Mouse (Mus musculus): ENCODE data around the gene Ttc23l. TPM values are rescaled to one million over a fixed set of nuclear protein-coding genes. Genes with fewer than 3 reads are reported as not detected.
"Not testable (repeated sequence)": the region's sequence is repeated elsewhere in the genome, so short reads cannot be mapped to it uniquely, and the experiment has no call there.

Ttc23l gene
- total RNA-seq, 1 experiment from 2014 or later: not detected

DNA sequence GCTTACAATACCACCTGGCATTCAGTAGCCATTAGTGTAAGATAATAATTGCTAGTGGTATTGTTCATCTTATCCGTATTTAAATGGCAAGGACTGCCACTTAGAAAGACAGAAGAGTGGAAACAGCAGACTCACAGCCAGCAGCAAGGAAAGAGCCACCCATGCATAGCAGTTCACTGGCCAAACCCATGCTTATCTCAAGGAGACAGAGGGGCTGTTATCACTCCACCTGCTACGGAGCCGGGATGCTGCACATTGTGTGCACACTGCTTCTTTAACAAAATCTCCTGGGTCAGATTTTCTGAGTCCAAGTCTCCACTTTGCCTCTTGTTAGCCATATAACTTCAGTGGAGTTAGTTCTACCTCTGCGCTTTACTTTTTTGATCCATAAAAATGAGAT lies 27.1 kb downstream of the Ttc23l start:
- ATAC-seq (replicated peaks; ENCODE audit: low read depth, poor library complexity, severe bottlenecking): peak; percentile 62

- no peak for ATAC-seq (replicated peaks; ENCODE audit: low read depth, poor library complexity, severe bottlenecking)
Observed at GRCm38 (mm10) chr15:10525896-10526295, 32.6 kb downstream of the Ttc23l start.

DNA sequence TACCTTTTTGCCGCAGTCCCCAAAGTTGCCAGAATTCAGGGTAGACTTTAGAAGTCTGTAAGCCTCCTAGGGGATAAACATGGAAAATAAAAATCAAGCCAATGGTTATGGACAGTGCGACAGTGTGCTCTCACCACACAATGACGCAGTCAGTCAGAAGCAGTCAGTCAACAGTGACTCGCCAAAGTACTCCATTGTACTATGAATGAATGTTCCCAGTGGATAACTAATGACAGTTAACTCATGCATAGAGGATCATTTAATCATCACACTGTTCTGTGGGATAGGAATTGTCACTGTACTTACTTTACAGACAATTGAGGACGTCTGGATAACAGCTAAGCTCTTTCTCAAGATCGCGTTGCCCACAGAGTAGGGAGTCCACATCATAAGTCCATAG lies 43.3 kb downstream of the Ttc23l start:
- no peak for ATAC-seq (replicated peaks; ENCODE audit: low read depth, poor library complexity, severe bottlenecking)

GRCm38 (mm10) chr15:10506099-10506498 lies 52.4 kb downstream of the Ttc23l start:
- no peak for ATAC-seq (replicated peaks; ENCODE audit: low read depth, poor library complexity, severe bottlenecking)

DNA sequence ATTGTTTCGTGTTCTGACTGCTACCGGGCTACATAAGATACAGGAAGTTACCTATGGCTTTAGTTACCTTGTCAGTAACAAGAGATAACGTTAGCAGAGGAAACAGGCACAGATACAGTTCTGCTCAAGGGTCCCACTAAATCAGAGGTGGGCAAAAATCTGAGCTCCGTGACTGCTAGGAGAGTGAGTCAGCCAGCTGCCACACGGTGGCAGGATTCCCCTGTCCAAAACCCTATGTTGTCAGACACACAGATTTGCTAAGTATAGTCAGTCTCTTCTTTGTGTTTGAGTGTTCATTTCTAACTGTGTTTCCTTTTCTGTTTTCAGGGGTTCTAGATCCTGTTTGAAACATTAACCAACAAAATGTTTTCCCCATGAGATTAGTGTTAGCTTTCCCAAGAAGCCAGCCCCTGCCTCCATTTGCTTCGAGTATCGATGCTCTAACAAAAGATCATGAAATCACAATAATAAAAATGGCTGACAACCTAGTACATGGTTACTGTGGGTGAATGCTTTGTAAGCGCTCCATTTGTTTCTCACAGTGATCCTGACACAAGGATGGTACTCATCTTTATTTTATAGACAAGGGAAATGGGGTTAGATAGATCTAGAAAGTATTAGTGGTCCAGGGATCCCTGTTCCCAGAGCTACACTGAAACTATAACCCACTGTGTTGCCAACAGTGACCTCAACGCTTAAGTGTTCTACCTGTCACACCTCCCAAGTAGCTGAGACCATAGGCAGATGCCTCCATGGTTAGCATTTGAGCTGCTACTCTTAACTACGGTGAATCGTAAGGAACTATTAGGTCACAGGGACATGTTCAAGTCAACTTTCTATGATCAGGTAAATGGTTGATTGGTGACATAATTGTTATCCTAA lies 57.4 kb downstream of the Ttc23l start:
- peak; percentile 78 for ATAC-seq (replicated peaks; ENCODE audit: low read depth, poor library complexity, severe bottlenecking)

GRCm38 (mm10) chr15:10500035-10500434 lies 58.4 kb downstream of the Ttc23l start:
- ATAC-seq (replicated peaks; ENCODE audit: low read depth, poor library complexity, severe bottlenecking): 0 out of 2 replicates have a peak, but pooled peaks have one; percentile 36

DNA sequence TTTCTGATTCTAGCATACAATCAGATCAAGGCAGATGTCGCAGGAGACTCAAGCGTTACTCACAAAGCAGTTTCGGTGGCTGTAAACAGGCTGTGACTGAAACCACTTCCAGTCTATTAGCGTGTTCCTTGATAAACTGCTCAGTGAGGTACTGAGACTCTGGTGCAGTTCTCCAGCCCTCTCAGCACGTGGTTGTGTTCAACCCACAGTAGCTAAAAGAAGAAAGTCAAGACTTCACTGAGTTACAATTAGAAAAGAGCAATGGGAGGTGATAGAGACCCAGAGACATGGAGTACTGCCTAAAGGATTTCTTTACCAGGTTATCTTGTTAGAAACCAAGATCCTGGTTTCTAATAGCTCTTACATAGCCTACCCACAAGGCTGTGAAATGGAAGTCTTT lies 58.9 kb downstream of the Ttc23l start:
- ATAC-seq (replicated peaks; ENCODE audit: low read depth, poor library complexity, severe bottlenecking): no peak

GRCm38 (mm10) chr15:10496696-10497095 lies 61.8 kb downstream of the Ttc23l start:
- not testable (repeated sequence) for ATAC-seq (replicated peaks; ENCODE audit: low read depth, poor library complexity, severe bottlenecking)

DNA sequence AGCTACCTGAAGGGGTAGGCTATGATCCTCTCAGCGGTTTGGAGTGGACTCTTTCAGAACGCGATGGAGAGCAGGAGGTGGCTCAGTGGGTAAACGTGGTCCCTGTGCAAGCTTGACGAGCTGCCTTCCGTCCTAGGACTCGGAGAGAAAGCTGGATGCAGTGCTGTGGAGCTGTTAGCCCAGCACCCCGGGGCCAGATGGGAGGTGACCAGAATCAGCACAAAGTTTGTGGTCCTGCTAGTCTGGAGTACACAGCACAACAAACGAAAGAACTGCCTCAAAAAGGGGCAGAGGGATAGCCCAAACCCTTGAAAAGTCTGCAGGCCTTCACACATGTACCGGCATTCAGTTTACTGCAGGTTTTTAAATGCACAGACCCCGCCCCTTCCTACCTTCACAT lies 62.5 kb downstream of the Ttc23l start:
- no peak for ATAC-seq (replicated peaks; ENCODE audit: low read depth, poor library complexity, severe bottlenecking)

DNA sequence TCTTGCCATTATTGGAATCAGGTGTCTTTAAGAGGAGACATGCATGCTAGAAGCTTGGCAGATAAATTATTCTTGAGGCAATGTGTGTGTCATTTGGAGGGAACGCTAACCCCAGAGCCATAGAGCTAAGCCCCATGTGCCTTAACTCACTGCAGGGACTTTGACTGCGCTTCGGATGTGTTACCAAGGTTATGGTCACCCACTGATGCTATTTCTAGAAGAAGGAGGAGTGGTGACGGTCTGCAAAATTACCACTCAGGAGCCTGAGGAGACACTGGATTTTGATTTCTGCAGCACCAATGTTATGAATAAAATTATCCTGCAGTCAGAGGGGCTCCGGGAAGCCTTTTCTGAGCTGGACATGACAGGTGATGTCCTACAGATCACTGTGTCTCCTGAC lies 68.4 kb downstream of the Ttc23l start:
- ATAC-seq (replicated peaks; ENCODE audit: low read depth, poor library complexity, severe bottlenecking): no peak

- no peak for ATAC-seq (replicated peaks; ENCODE audit: low read depth, poor library complexity, severe bottlenecking)
Observed at GRCm38 (mm10) chr15:10487246-10487645, 71.2 kb downstream of the Ttc23l start.

DNA sequence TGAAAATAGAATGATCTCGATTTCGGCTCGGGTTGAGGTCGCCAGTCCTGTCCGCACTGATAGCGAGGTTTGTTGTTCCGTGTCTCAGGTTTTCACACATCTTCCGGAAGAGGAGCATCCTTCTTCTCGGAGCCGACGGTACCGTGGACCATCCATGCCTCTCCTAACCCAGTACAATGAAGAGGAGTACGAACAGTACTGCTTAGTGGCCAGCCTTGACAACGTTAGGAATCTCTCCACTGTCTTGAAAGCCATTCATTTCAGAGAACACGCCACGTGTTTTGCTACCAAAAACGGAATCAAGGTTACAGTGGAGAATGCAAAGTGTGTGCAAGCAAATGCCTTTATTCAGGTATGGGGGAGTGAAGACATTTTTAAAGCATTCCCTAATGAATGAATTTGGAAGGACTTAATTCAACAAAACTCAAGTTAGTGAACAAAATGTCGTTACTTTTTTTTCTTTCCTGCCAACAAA lies 72.1 kb downstream of the Ttc23l start:
- peak; percentile 24 for ATAC-seq (replicated peaks; ENCODE audit: low read depth, poor library complexity, severe bottlenecking)

DNA sequence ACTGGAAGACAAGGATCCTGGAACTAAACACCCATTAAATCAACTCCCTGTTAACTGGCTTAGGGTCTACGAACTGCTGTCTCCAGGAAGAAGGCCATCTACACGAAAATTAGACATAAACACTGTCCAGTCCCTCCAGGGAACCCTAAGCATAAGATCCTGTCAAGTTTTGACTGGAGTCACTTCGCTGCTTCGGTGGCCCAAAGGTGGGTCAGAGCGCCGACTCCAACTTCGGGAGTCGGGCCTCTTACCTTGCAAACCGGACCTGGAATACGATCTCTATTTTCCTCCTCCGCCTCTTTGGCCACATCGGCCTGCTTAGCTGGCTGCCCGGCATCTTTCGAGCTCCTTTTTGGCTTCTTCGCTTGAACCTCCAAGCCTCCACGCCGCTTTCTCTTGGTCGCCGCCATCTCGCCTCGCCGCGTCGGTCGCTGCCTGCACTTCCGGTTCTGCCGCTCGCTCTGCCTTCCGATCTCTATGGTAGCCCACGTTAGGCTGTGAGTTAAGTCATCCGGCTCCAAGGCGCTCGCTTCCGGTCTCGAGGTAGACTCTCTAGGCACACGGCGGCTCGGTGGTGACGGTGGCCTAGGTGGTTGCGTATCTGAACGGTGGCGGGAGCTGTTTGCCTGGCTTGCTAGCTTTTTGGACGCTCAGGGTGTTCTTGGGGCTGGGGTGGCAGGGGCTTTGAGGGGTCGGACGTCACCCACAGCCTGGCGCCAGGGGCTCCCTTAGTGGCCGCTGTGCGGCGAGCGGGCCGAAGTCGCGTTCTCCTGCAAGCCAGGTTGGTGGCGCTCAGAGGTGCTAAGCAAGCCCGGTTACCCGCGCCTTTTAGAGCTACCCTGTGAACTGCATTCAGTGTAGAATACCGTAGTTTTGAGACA lies 72.7 kb downstream of the Ttc23l start, which contains the start of the genes Brix1 and Rad1:
Brix1 (minus strand) TSS at position 464 of the 881 bp plus-strand sequence.
Rad1 (plus strand) TSS at position 535 of the 881 bp plus-strand sequence.
- peak; percentile 99 for ATAC-seq (replicated peaks; ENCODE audit: low read depth, poor library complexity, severe bottlenecking)

DNA sequence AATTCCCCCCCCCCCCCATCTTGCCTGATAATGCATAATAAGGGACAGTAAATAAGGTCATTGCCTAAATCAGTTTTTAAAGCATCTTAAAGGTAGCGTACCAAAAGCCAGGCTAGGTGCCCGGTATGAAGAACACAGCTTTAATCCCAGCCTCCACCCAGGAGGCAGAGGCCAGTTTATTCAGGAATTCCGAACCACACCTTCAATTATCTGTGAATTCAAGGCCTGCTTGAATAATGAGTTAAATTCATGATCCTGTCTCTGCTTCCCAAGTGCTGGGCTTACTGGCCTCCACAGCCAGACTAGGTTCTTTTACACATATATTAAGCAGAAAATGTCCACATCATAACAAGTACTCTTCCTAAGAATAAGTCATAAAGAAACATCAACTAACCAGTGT lies 87.5 kb downstream of the Ttc23l start:
- no peak for ATAC-seq (replicated peaks; ENCODE audit: low read depth, poor library complexity, severe bottlenecking)

DNA sequence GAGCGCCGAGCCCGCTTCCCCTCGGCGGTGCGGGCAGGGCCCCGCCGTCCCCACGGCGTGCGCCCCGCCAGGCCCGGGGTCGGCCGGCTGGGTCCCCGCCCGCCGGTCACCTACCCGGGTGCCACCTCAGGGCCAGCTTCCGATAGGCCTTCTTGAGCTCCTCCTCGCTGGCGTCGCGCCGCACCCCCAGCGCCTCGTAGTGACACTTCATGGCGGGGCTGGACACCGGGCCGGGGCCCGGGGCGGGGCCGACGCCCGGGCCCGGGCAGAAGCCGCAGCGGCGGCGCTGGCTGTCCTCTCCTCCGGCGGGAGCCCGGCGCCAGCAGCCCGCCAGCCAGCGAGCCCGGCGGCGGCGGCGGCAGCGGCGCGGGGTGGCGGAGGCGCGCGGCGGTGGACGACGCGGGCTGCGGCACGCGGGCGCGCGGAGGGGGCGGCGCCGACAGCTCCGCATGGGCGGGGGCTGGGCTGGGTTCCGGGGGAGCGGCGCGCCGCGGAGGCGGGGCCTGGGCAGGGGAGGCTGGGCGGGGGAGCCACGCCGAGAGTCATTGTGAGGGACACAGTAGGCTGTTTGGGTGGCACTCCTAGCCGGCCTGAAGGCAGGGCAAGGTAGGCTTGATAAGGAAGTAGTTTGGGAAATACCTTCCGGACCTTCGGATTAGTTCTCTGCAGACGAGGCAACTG lies 88.2 kb downstream of the Ttc23l start, which contains the start of gene Dnajc21:
Dnajc21 (minus strand) TSS at position 366 of the 681 bp plus-strand sequence.
- peak; percentile 92 for ATAC-seq (replicated peaks; ENCODE audit: low read depth, poor library complexity, severe bottlenecking)

- ATAC-seq (replicated peaks; ENCODE audit: low read depth, poor library complexity, severe bottlenecking): no peak; the same call in 1 of the 2 replicates
Observed at GRCm38 (mm10) chr15:10469641-10470150, 88.8 kb downstream of the Ttc23l start.

DNA sequence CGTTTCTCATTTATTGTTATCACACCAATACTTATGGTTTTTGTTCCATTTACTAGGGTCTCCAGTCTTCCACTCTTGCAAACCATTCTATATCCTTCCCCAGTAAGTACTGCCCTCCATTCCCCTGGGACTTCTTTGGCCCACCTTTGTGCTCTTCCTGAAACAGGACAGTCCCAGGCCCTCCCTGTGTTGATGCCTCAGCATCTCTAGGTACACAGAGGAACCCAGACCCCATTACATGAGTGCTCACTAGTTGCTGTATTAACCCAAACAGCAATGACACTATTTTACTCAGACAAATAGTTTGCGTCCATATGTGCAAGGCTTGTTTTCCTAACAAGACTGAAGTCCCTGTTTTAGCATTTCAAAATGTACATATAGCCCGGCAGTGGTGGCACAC lies 89.7 kb downstream of the Ttc23l start:
- no peak for ATAC-seq (replicated peaks; ENCODE audit: low read depth, poor library complexity, severe bottlenecking)

- no peak for ATAC-seq (replicated peaks; ENCODE audit: low read depth, poor library complexity, severe bottlenecking)
Observed at GRCm38 (mm10) chr15:10464678-10465077, 93.8 kb downstream of the Ttc23l start.

DNA sequence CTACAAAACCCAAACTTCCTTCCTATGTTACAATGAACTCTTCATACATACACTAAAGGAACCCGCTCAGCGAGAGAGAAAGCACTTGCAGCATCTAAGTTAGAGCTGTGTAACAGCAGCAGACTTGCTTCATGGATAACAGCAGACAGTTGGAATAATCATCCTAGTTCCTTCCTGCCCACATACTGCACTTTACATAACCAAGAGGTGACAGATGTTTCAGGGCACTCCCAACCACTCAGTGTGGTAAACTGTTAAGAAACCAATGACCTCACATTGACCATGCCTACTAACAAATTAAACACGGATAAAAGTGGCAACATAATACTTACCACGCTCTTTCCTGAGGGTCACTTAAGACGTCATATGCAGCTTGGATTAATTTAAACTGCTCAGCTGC lies 94.9 kb downstream of the Ttc23l start:
- ATAC-seq (replicated peaks; ENCODE audit: low read depth, poor library complexity, severe bottlenecking): peak; percentile 86

DNA sequence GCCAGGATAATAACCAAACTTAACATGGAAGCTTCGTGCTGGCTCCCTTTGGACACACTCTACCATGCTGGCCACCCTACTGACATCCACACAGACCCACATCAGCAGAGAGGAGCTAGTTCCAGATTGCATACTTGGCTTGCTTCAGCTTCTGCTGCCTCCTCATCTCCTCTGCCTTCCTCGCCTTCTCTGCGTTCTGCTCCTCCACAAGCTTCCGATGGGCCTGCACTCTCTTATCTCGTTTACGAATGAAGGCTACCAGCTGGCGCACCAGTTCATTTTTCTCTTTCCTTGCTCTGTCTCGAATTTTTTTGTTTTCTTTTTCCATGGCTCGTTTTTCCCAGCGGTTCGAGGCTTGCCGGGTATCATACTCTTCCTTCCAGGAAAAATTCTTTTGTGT lies 97.5 kb downstream of the Ttc23l start:
- no peak for ATAC-seq (replicated peaks; ENCODE audit: low read depth, poor library complexity, severe bottlenecking)

Data from common myeloid progenitor, adult 5-6 weeks (primary cell).